Mouse (Mus musculus) neural tube, embryonic 14.5 days (tissue): ENCODE results near the gene Alpl. TPM values are rescaled to one million over a fixed set of nuclear protein-coding genes. Genes with fewer than 3 reads are reported as not detected.

Source experiments
- ATAC-seq: fragments of 200-750 bp; cut with Nextera tagmentation; 2 replicates; pipeline ENCODE4 v1.8.0; 2017; ENCODE audit warnings: low read depth, mild to moderate bottlenecking, moderate TSS enrichment, moderate library complexity
- H3K27ac ChIP-seq: fragments of 300-500 bp; sonication (generic); 2 replicates; pipeline ENCODE4 v1.5.1; 2014; ENCODE audit warnings: low read depth, mild to moderate bottlenecking, control low read depth, low read length, moderate library complexity, mixed read lengths
- H3K27me3 ChIP-seq: fragments of 300-500 bp; sonication (generic); 2 replicates; pipeline ENCODE4 v1.6.1; 2014; ENCODE audit warnings: low read length; ENCODE audit not compliant: control insufficient read depth, insufficient read depth
- H3K36me3 ChIP-seq: fragments of 300-500 bp; sonication (generic); 2 replicates; pipeline ENCODE4 v1.6.1; 2014; ENCODE audit warnings: low read length, mixed read lengths; ENCODE audit not compliant: control insufficient read depth, insufficient read depth
- H3K4me1 ChIP-seq: fragments of 300-500 bp; sonication (generic); 2 replicates; pipeline ENCODE4 v1.6.1; 2014; ENCODE audit warnings: low read length; ENCODE audit not compliant: control insufficient read depth, insufficient read depth
- H3K4me2 ChIP-seq: fragments of 300-500 bp; sonication (generic); 2 replicates; pipeline ENCODE4 v1.6.1; 2014; ENCODE audit warnings: mild to moderate bottlenecking, low read depth, low read length, control low read depth
- H3K4me3 ChIP-seq: fragments of 300-500 bp; sonication (generic); 2 replicates; pipeline ENCODE4 v1.5.1; 2014; ENCODE audit warnings: low read depth, low read length, control low read depth, mixed read lengths
- H3K9ac ChIP-seq: fragments of 300-500 bp; sonication (generic); replicated peaks from 2 replicates; pipeline ENCODE4 v1.6.1; 2014; ENCODE audit warnings: low read depth, mild to moderate bottlenecking, control low read depth, low read length, mixed read lengths
- H3K9me3 ChIP-seq: fragments of 300-500 bp; sonication (generic); 2 replicates; pipeline ENCODE4 v1.6.1; 2016; ENCODE audit warnings: low read length; ENCODE audit not compliant: control insufficient read depth
- WGBS: fragments of 180-500 bp; shearing (Covaris S2); extraction: QIAGEN DNeasy Blood & Tissue Kit; methylation state at CpG from one replicate; pipeline ENCODE4 v1.1.7; 2014; 5-methylcytosine and 5-hydroxymethylcytosine counted together
- polyA plus RNA-seq: library from polyadenylated mRNA; unstranded; fragments of >200 nt; fragmentation: Nextera tagmentation; extraction: Ambion mirVana; gene quantifications from 2 replicates; pipeline ENCODE4 v1.2.1, GENCODE M21; 2014

The Alpl gene
- polyA plus RNA-seq, 1 experiment from 2014 or later: 8.5 TPM

DNA sequence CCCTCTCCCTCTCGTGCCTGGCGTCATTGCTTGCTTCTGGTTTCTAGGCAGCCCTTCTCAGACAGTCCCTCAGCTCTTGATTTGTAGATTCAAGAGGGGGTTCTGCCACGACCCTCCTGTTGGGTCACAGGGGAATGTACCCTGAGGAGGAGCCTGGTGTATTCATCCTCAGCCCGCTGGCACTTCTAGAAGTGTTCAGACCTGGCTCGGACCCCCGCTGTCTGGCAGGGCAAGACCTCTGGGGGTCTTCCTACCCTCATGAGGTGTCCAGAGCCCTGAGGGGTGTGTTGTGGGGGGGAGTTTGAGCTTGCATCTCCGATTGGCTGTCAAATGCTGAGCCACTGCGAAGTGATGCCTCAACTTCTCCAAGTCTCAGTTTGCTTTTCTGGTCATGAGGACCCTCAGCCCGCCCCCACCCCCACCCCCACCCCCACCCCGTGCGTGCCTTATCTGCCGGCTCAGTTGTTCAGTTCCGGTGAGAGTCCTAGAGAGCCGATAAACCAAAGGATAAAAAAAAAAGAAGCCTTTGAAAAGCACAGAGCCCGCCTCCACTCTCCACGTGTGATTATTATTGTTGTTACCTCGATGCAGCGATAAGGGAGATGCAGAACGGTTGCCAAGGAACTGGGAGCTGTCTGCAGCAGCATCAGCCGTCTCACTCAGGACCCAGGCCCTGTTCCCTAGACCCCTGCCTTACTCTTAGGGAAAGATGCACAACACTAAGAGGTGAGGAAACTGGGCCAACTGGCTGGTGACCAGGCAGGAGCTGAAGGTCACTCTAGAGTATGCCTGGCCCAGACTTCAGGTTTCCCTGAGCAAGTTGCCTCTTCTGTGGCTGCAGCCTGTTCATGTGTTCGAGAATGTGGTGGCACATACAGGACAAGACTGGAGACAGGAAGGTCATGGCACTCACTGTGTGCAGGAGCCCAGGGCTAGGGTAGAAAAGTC, 96.6 kb downstream of the Alpl start:
- no peak for ATAC-seq
- no peak overlapping the region for H3K4me3 ChIP-seq
- H3K27me3 ChIP-seq: no peaks in the 10 kb centered on the region
- H3K4me2 ChIP-seq: no peak overlapping the region
- 56% methylated on average over 21 of the region's 21 CpGs for WGBS
- H3K36me3 ChIP-seq: no peaks in the 10 kb centered on the region
- H3K9me3 ChIP-seq: no peaks in the 10 kb centered on the region
- H3K9ac ChIP-seq: no peak overlapping the region
- no peak overlapping the region for H3K27ac ChIP-seq
- H3K4me1 ChIP-seq: peaks cover 8% of the 10 kb centered on the region

DNA sequence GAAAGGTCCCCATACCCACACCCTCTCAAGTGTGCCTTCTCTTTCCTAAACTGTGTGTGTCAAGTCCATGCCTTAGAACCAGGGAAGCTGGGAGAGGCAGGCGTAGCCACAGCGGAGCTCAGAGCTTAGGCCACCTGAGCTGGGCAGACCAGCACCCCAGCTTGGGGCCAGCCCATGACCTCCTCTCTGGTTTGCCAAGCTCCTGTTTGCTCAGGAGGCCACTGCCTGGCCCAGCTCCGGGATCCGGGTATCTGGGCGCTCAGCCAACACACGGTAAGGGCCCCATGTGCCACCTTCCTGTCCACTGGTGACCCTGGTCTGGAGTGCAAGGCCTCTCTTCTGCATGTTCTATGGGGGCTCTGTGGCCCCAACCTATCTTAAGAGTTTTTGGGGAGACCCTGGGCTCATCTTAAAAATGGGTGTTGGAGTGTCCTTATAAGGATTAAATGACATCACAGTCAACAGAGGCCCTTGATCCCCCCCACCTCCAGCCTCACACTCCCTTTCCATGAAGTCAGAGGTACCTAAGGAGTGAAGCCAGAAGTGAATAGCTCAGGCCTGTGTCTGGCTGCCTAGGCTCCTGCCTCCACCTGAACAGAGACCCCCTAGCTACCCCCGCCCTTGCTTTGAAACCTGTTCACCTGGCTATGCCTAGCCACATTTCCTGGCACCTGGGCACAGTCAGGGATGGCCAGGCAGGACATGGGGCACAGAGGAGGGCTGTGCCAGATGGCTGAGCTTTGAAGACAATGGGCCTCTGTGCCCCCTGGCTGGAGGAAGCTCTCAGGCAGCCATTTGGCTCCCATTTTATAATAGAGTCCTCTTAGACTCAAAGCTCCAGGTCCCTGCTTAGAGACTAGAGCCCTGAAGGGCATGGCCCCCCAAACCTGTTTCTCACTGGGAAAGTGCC, 97.9 kb downstream of the Alpl start:
- H3K27ac ChIP-seq: no peak overlapping the region

DNA sequence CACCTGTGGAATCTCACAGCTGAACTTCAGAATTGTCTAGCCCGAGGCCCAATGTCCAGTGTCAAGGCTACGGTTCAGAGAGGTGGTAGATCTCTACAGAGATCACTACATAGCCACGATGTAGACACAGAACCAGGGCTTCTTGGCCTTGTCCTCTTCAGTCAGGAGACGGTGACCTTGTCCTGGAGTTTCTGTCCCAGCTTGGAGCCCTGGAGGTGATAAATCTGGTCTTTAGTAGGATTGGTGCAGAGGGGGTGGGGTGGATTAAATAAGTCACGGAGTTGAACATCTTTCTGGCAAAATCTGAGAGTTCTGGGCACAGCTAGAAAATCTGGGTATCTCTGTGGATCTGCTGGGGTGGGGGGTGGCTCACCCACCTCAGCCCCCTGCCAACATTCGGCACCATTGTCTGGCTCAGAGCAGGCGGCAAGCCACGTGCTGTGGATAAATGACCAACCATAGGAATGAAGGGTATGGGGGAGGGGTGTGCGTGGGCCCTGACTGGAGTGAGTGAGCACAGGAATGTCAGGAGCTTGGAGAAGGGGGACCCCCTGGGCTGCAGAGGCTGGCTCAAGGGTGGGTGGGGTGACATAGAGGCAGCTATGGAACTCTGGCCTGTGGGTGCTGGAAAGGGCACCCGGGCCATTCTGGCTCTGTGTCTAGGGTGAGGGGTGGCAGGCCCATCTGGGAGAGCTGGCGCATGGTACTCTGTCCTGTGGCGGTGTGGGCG, 98.9 kb downstream of the Alpl start:
- WGBS: 68% methylated on average over 13 of the region's 13 CpGs
- Histone ChIP-seq H3K9ac (no peak overlapping the region), H3K27ac (no peak overlapping the region), H3K36me3 (no peaks in the 10 kb centered on the region), H3K4me3 (no peak overlapping the region), H3K27me3 (no peaks in the 10 kb centered on the region), H3K9me3 (no peaks in the 10 kb centered on the region), H3K4me1 (peaks cover 8% of the 10 kb centered on the region), H3K4me2 (no peak overlapping the region)
- no peak for ATAC-seq

More for the DNA sequence above, 97.9 kb downstream of the Alpl start:
- no peak for ATAC-seq
- H3K4me1 ChIP-seq: peaks cover 8% of the 10 kb centered on the region
- H3K9ac ChIP-seq: no peak overlapping the region
- WGBS: 79% methylated on average over 7 of the region's 7 CpGs
- no peaks in the 10 kb centered on the region for H3K9me3 ChIP-seq
- no peak overlapping the region for H3K4me2 ChIP-seq
- no peaks in the 10 kb centered on the region for H3K36me3 ChIP-seq
- H3K4me3 ChIP-seq: no peak overlapping the region
- H3K27me3 ChIP-seq: no peaks in the 10 kb centered on the region

- Histone ChIP-seq H3K4me2 (no peak overlapping the region), H3K4me1 (peaks cover 8% of the 10 kb centered on the region), H3K9me3 (no peaks in the 10 kb centered on the region), H3K27me3 (no peaks in the 10 kb centered on the region), H3K27ac (peak overlapping the region; percentile 57; the same call in 1 of the 2 replicates), H3K36me3 (no peaks in the 10 kb centered on the region), H3K9ac (no peak overlapping the region), H3K4me3 (no peak overlapping the region)
- 37% methylated on average over 4 of the region's 4 CpGs for WGBS
- ATAC-seq: no peak
Observed at GRCm38 (mm10) chr4:137695900-137696299, 100.3 kb downstream of the Alpl start.

DNA sequence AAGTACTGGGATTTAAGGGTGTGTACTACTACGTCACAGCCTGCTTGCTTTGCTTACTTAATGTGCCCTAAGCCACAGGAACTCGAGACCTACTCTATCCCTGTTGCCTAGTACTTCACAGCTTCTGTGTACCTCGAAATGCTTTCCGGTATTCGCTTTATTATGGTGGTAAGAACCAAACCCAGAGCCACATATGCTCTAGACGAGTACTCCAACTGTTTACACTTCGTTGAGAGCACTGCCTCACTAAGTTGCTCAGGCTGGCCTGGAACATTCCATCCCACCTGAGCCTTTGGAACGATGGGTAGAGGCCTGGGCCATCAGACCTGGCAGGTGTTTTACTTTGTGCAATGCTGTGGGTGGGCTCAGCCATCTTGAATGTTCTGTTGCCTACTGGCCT, 100.9 kb downstream of the Alpl start:
- H3K4me2 ChIP-seq: no peak overlapping the region
- 85% methylated on average over 8 of the region's 8 CpGs for WGBS
- no peaks in the 10 kb centered on the region for H3K36me3 ChIP-seq
- H3K9me3 ChIP-seq: no peaks in the 10 kb centered on the region
- H3K27ac ChIP-seq: no peak overlapping the region
- no peaks in the 10 kb centered on the region for H3K27me3 ChIP-seq
- peaks cover 8% of the 10 kb centered on the region for H3K4me1 ChIP-seq
- H3K4me3 ChIP-seq: no peak overlapping the region
- no peak overlapping the region for H3K9ac ChIP-seq
- ATAC-seq: no peak

DNA sequence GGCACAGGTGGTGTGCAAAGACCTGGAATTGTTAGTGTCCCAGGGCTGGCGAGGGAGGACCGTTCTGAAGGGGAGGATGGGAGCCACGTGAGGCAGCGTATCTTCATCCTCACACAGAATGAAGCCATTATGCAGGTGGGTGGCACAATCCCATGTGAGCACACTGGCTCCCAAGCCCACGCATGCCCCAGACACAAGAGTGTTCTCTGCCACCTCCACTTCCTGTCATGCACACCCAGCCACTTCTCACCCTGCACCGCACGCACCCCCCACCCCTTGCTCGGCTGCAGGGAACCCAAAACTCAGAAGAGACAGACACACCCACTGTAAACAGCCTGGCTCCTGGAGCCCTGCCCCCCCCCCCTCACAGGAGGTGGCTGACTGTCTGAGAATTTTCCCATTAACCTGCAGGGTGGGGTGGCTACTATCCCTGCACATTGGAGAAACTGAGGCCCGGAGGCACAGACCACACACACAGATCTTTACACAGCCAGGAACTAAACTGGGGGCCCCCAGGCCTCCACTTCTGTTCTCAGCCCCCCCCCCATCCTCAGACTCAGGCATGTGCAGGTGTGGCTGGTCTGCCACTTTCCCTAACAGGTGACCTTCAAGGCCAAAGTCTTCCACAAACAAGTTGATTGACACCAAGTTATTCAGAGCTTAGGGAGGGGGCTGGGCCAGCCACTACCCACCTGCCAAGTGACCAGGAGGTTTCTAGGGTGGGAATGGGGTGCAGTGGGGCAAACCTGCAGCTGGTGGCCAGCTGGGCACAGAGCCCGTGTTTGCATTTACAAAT, 103.9 kb downstream of the Alpl start:
- ATAC-seq: no peak
- H3K4me1 ChIP-seq: no peaks in the 10 kb centered on the region
- H3K9me3 ChIP-seq: no peaks in the 10 kb centered on the region
- no peak overlapping the region for H3K4me3 ChIP-seq
- no peak overlapping the region for H3K9ac ChIP-seq
- H3K27me3 ChIP-seq: no peaks in the 10 kb centered on the region
- WGBS: 85% methylated on average over 10 of the region's 10 CpGs
- H3K36me3 ChIP-seq: no peaks in the 10 kb centered on the region
- no peak overlapping the region for H3K4me2 ChIP-seq
- H3K27ac ChIP-seq: no peak overlapping the region
